8 mouse cellular contexts compared by ENCODE assay signal in the genomic region with DNA sequence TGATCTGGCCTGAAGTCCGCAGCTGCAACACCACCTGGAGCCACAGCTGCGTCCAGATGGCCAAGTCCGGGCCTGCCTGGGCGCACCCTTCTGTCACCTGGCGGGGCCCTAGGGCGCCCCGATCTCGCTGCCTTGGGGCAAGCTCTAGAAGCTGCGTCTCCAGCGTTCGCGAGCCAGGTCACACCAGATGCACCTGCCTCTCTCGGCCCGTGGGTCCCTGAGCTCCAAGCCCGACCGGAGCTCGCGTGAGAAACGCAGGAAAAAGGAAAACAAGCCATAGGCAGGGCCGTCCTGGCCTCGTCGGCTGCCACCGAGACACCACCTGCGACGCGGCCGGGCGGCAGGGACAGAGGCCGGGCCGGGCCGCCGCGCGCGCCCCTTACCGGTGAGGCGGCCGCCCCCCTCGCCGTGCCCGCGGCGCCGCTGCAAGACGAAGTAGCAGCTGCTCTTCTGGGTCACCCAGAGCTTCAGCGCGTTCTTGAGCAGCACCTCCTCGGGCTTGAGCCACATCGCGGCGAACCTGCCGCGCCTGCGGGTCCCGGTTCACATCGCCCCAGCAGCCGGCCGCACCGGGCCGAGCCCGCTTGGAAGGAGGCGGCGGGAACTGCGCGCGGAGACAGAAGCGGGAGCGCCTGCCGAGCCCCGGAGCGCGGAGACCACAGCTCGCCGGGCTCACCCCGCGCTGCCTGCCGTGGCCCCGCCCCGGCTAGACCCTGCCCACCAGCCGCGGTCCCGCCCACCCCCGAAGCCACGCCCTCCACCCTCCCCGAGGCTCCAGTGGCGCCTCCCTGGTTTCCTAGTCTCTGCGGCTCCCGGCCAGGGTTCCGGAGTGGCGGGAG. TPM values are rescaled to one million over a fixed set of nuclear protein-coding genes. Genes with fewer than 3 reads are reported as not detected.
DNase-seq lines count a peak whose midpoint lies in the region; ATAC-seq lines count a peak whose summit lies in the region.

Gene Tbc1d8, minus strand, starts transcription at position 699 of the 839 bp plus-strand sequence.

- H3K27me3 ChIP-seq in forebrain, embryonic 14.5 days (replicated peaks; ENCODE audit: control insufficient read depth, insufficient read depth, low read length), result no peaks in the 10 kb centered on the region
- H3K27me3 ChIP-seq in neural tube, embryonic 15.5 days (replicated peaks), result no peaks in the 10 kb centered on the region; the same call in 1 of the 2 replicates

- peak; percentile 85 for DNase-seq in ES-CJ7 (ENCODE audit: low read depth, low spot score)
- DNase-seq in cerebellum, adult 11 months, result peak; percentile 83
- DNase-seq in forebrain, embryonic 14.5 days (ENCODE audit: low spot score), result peak; percentile 93
- peak; percentile 94 for DNase-seq in heart, postnatal 10 days
- peak; percentile 73 for DNase-seq in large intestine, adult 2 months (ENCODE audit: low read depth, low spot score)
- peak; percentile 93 to 96 for DNase-seq in lung, adult 18-20 months
- peak; percentile 93 for DNase-seq in testis, postnatal 10 days (ENCODE audit: low spot score)

- peaks cover 8% of the 10 kb centered on the region; the same call in 1 of the 2 replicates for H3K4me1 ChIP-seq in forebrain, embryonic 14.5 days (ENCODE audit: control insufficient read depth, insufficient read depth, low read length)
- peaks cover 26% of the 10 kb centered on the region for H3K4me1 ChIP-seq in neural tube, embryonic 15.5 days

- WGBS in forebrain, embryonic 14.5 days, result under 1% methylated on average over 78 of the region's 90 CpGs
- under 1% methylated on average over 89 of the region's 90 CpGs for WGBS in large intestine, adult 2 months
- under 1% methylated on average over 90 of the region's 90 CpGs for WGBS in neural tube, embryonic 15.5 days

- H3K4me2 ChIP-seq in forebrain, embryonic 14.5 days (ENCODE audit: low read length), result peak within 1 kb of the TSS; percentile 99
- H3K4me2 ChIP-seq in neural tube, embryonic 15.5 days, result peak within 1 kb of the TSS; percentile 88

- H3K9me3 ChIP-seq in forebrain, embryonic 14.5 days (replicated peaks; ENCODE audit: control insufficient read depth, low read length), result no peaks in the 10 kb centered on the region
- H3K9me3 ChIP-seq in neural tube, embryonic 15.5 days (replicated peaks), result no peaks in the 10 kb centered on the region

- H3K9ac ChIP-seq in forebrain, embryonic 14.5 days (ENCODE audit: low read length), result peak within 1 kb of the TSS; percentile 82
- peak within 1 kb of the TSS; percentile 65 for H3K9ac ChIP-seq in neural tube, embryonic 15.5 days (replicated peaks)

- intact Hi-C loops in heart, postnatal 10 days (cut with DNase I), result no loop called here

- peak within 1 kb of the TSS; percentile 66; the same call in 1 of the 2 replicates for H3K27ac ChIP-seq in forebrain, embryonic 14.5 days (ENCODE audit: low read depth, low read length)
- peak within 1 kb of the TSS; percentile 80 for H3K27ac ChIP-seq in neural tube, embryonic 15.5 days (replicated peaks)

- ATAC-seq in forebrain, embryonic 14.5 days, result peak; percentile 96
- ATAC-seq in neural tube, embryonic 15.5 days (ENCODE audit: low FRiP score), result peak; percentile 97

- no peaks in the 10 kb centered on the region for H3K36me3 ChIP-seq in forebrain, embryonic 14.5 days (ENCODE audit: control insufficient read depth, insufficient read depth, low read length)
- H3K36me3 ChIP-seq in neural tube, embryonic 15.5 days, result no peaks in the 10 kb centered on the region

- peak within 1 kb of the TSS; percentile 79 for H3K4me3 ChIP-seq in forebrain, embryonic 14.5 days (ENCODE audit: low read depth, low read length)
- H3K4me3 ChIP-seq in neural tube, embryonic 15.5 days (replicated peaks), result peak within 1 kb of the TSS; percentile 69

RNA-seq across cellular contexts. Expression of gene Tbc1d8, which starts in this region (rescaled TPM):
- 4.7 and 7.3 TPM in 2 replicates for polyA plus RNA-seq in forebrain, embryonic 14.5 days (2014; fragmentation: Nextera tagmentation; extraction: Ambion mirVana)
- total RNA-seq in heart, postnatal 10 days (2021), result 1 to 10 TPM; 6.6 to 7.4 TPM
- 8.0 and 13.5 TPM in 2 replicates for polyA plus RNA-seq in large intestine, adult 2 months (2012; rRNA removed)
- 12.2 and 12.7 TPM in 2 replicates for polyA plus RNA-seq in neural tube, embryonic 15.5 days (2015; fragmentation: Nextera tagmentation; extraction: Ambion mirVana)

Comparison
In these comparisons a context has a peak if more than half of its experiments do, and no peak if none do; other contexts are left out.
1. Peak in every context shown above with its lines: DNase-seq, ATAC-seq, H3K4me3 ChIP-seq and H3K27ac ChIP-seq.